Mouse (Mus musculus) forebrain, embryonic 10.5 days (tissue): ENCODE results near the gene Gm28230. TPM values are rescaled to one million over a fixed set of nuclear protein-coding genes. Genes with fewer than 3 reads are reported as not detected.
A peak's percentile ranks its signal among the peaks of the same experiment; 100 is the strongest.

Experiments used
- DNase-seq: peaks from one replicate; pipeline ENCODE4 v3.0.0-alpha.2; 2017; ENCODE audit warnings: low spot score; ENCODE audit errors: extremely low spot score
- H3K27ac ChIP-seq: fragments of 300-500 bp; sonication (generic); 2 replicates; pipeline ENCODE4 v1.5.1; 2016; ENCODE audit warnings: mild to moderate bottlenecking
- H3K27me3 ChIP-seq: fragments of 300-500 bp; sonication (generic); 2 replicates; pipeline ENCODE4 v1.6.1; 2016; ENCODE audit warnings: mild to moderate bottlenecking; ENCODE audit not compliant: poor library complexity, severe bottlenecking
- H3K36me3 ChIP-seq: fragments of 300-500 bp; sonication (generic); replicated peaks from 2 replicates; pipeline ENCODE4 v1.6.1; 2016; ENCODE audit warnings: mild to moderate bottlenecking, moderate library complexity
- H3K4me1 ChIP-seq: fragments of 300-500 bp; sonication (generic); 2 replicates; pipeline ENCODE4 v1.6.1; 2016
- H3K4me3 ChIP-seq: fragments of 300-500 bp; sonication (generic); 2 replicates; pipeline ENCODE4 v1.5.1; 2016; ENCODE audit warnings: mild to moderate bottlenecking, moderate library complexity
- H3K9me3 ChIP-seq: fragments of 300-500 bp; sonication (generic); 2 replicates; pipeline ENCODE4 v1.6.1; 2016; ENCODE audit warnings: mild to moderate bottlenecking, moderate library complexity
- WGBS: fragments of 180-500 bp; shearing (Covaris S2); methylation state at CpG from one replicate; pipeline ENCODE4 v1.1.7; 2016; 5-methylcytosine and 5-hydroxymethylcytosine counted together
- polyA plus RNA-seq: library from polyadenylated mRNA; unstranded; fragments of >200 nt; fragmentation: Nextera tagmentation; extraction: Ambion mirVana; gene quantifications from 2 replicates; pipeline ENCODE4 v1.2.1, GENCODE M21; 2016

The Gm28230 gene
- polyA plus RNA-seq, 1 experiment from 2014 or later = not detected

GRCm38 (mm10) chr2:74702820-74703219 is 23.7 kb upstream of the Gm28230 start:
- H3K4me1 ChIP-seq = peaks cover 25% of the 10 kb centered on the region
- no peak overlapping the region for H3K27ac ChIP-seq
- no peak overlapping the region for H3K4me3 ChIP-seq
- no peaks in the 10 kb centered on the region for H3K36me3 ChIP-seq
- 15% methylated on average over 6 of the region's 6 CpGs for WGBS
- peaks cover 100% of the 10 kb centered on the region for H3K27me3 ChIP-seq
- no peak for DNase-seq
- H3K9me3 ChIP-seq = no peaks in the 10 kb centered on the region

GRCm38 (mm10) chr2:74703317-74703716 is 23.2 kb upstream of the Gm28230 start:
- no peak overlapping the region for H3K27ac ChIP-seq
- peaks cover 100% of the 10 kb centered on the region for H3K27me3 ChIP-seq
- H3K4me1 ChIP-seq = peaks cover 20% of the 10 kb centered on the region
- no peaks in the 10 kb centered on the region for H3K36me3 ChIP-seq
- H3K9me3 ChIP-seq = no peaks in the 10 kb centered on the region
- DNase-seq = peak; percentile 38
- H3K4me3 ChIP-seq = no peak overlapping the region
- WGBS = 2% methylated on average over 10 of the region's 10 CpGs

GRCm38 (mm10) chr2:74703720-74704392 is 22.7 kb upstream of the Gm28230 start:
- WGBS = 2% methylated on average over 26 of the region's 26 CpGs
- Histone ChIP-seq H3K36me3 (no peaks in the 10 kb centered on the region), H3K9me3 (no peaks in the 10 kb centered on the region), H3K4me1 (peaks cover 16% of the 10 kb centered on the region), H3K4me3 (no peak overlapping the region), H3K27ac (no peak overlapping the region), H3K27me3 (peaks cover 100% of the 10 kb centered on the region)
- DNase-seq = peak; percentile 47

GRCm38 (mm10) chr2:74704393-74704998 is 22.0 kb upstream of the Gm28230 start, which contains the start of gene Hoxd8:
Gene Hoxd8 (plus strand): TSS chr2:74704615.
- H3K4me1 ChIP-seq = peaks cover 16% of the 10 kb centered on the region
- no peaks in the 10 kb centered on the region for H3K36me3 ChIP-seq
- H3K27ac ChIP-seq = no peak within 1 kb of the TSS
- H3K4me3 ChIP-seq = peak within 1 kb of the TSS; percentile 46
- DNase-seq = peak; percentile 55
- WGBS = 0% methylated on average over 39 of the region's 52 CpGs
- peaks cover 100% of the 10 kb centered on the region for H3K27me3 ChIP-seq
- H3K9me3 ChIP-seq = no peaks in the 10 kb centered on the region

- WGBS = 5% methylated on average over 65 of the region's 66 CpGs
- H3K36me3 ChIP-seq = no peaks in the 10 kb centered on the region
- peak; percentile 51 for DNase-seq
These were observed 21.5 kb upstream of the Gm28230 start for GRCm38 (mm10) chr2:74704999-74705466.

GRCm38 (mm10) chr2:74705467-74706089 is 20.9 kb upstream of the Gm28230 start:
- under 1% methylated on average over 71 of the region's 85 CpGs for WGBS
- peaks cover 100% of the 10 kb centered on the region for H3K27me3 ChIP-seq
- H3K4me1 ChIP-seq = peaks cover 16% of the 10 kb centered on the region
- peak overlapping the region; percentile 46 for H3K4me3 ChIP-seq
- no peaks in the 10 kb centered on the region for H3K36me3 ChIP-seq
- H3K9me3 ChIP-seq = no peaks in the 10 kb centered on the region
- no peak overlapping the region for H3K27ac ChIP-seq
- DNase-seq = peak; percentile 56

More at GRCm38 (mm10) chr2:74704999-74705466, 21.5 kb upstream of the Gm28230 start:
- Histone ChIP-seq H3K27ac (no peak overlapping the region), H3K9me3 (no peaks in the 10 kb centered on the region), H3K4me1 (peaks cover 16% of the 10 kb centered on the region), H3K27me3 (peaks cover 100% of the 10 kb centered on the region), H3K4me3 (peak overlapping the region; percentile 46)

GRCm38 (mm10) chr2:74706393-74706960 is 20.1 kb upstream of the Gm28230 start:
- H3K9me3 ChIP-seq = no peaks in the 10 kb centered on the region
- DNase-seq = peak; percentile 16
- H3K36me3 ChIP-seq = no peaks in the 10 kb centered on the region
- no peak overlapping the region for H3K27ac ChIP-seq
- H3K4me3 ChIP-seq = no peak overlapping the region
- H3K27me3 ChIP-seq = peaks cover 100% of the 10 kb centered on the region
- H3K4me1 ChIP-seq = peaks cover 16% of the 10 kb centered on the region
- WGBS = 2% methylated on average over 13 of the region's 13 CpGs

- no peak for DNase-seq
These were observed 18.9 kb upstream of the Gm28230 start for GRCm38 (mm10) chr2:74707599-74707998.

GRCm38 (mm10) chr2:74708676-74709075 is 17.9 kb upstream of the Gm28230 start:
- WGBS = 8% methylated on average over 4 of the region's 4 CpGs
- Histone ChIP-seq H3K4me1 (peaks cover 24% of the 10 kb centered on the region), H3K27me3 (peaks cover 100% of the 10 kb centered on the region), H3K36me3 (no peaks in the 10 kb centered on the region), H3K9me3 (no peaks in the 10 kb centered on the region), H3K4me3 (no peak overlapping the region), H3K27ac (no peak overlapping the region)
- DNase-seq = peak; percentile 31

More at GRCm38 (mm10) chr2:74707599-74707998, 18.9 kb upstream of the Gm28230 start:
- Histone ChIP-seq H3K27me3 (peaks cover 100% of the 10 kb centered on the region), H3K36me3 (no peaks in the 10 kb centered on the region), H3K27ac (no peak overlapping the region), H3K4me3 (no peak overlapping the region), H3K9me3 (no peaks in the 10 kb centered on the region), H3K4me1 (peaks cover 24% of the 10 kb centered on the region)
- 8% methylated on average over 7 of the region's 7 CpGs for WGBS

- Histone ChIP-seq H3K27ac (no peak overlapping the region), H3K27me3 (peaks cover 100% of the 10 kb centered on the region), H3K36me3 (no peaks in the 10 kb centered on the region), H3K4me1 (peaks cover 18% of the 10 kb centered on the region), H3K4me3 (no peak overlapping the region), H3K9me3 (no peaks in the 10 kb centered on the region)
- WGBS = 3% methylated on average over 5 of the region's 5 CpGs
- peak; percentile 27 for DNase-seq
These were observed 16.8 kb upstream of the Gm28230 start for GRCm38 (mm10) chr2:74709465-74710419.

GRCm38 (mm10) chr2:74710929-74711543 is 15.5 kb upstream of the Gm28230 start:
- peak; percentile 34 for DNase-seq
- H3K36me3 ChIP-seq = no peaks in the 10 kb centered on the region
- H3K27me3 ChIP-seq = peaks cover 100% of the 10 kb centered on the region
- WGBS = under 1% methylated on average over 16 of the region's 16 CpGs
- H3K27ac ChIP-seq = no peak overlapping the region
- no peaks in the 10 kb centered on the region for H3K9me3 ChIP-seq
- peaks cover 11% of the 10 kb centered on the region for H3K4me1 ChIP-seq
- H3K4me3 ChIP-seq = no peak overlapping the region
